Mouse (Mus musculus): Measurements from ENCODE around the gene Acad11. TPM values are rescaled to one million over a fixed set of nuclear protein-coding genes. Genes with fewer than 3 reads are reported as not detected.

Acad11 gene
- polyA plus RNA-seq, 1 experiment = 6.2 TPM

GRCm38 (mm10) chr9:104171651-104172050 is 108.5 kb downstream of the Acad11 start:
- no peaks in the 10 kb centered on the region for H3K79me2 ChIP-seq (ENCODE audit: control insufficient read depth, insufficient read depth)
- no peak overlapping the region for H3ac ChIP-seq (ENCODE audit: control insufficient read depth, insufficient read length)
- TF ChIP-seq TCF12 (IDR thresholded peaks at IDR 0.05; ENCODE audit: insufficient read depth, poor library complexity, severe bottlenecking) (no peak), MYOD1 (IDR thresholded peaks at IDR 0.05; ENCODE audit: control insufficient read depth in 1 of 3, insufficient read length in 2 of 3, low read depth in 2 of 3) (no peak), POLR2AphosphoS2 (IDR thresholded peaks at IDR 0.05; ENCODE audit: insufficient read length, low read depth) (no peak), REST (IDR thresholded peaks at IDR 0.05; ENCODE audit: insufficient read depth, insufficient read length) (no peak), CEBPB (IDR thresholded peaks at IDR 0.05; ENCODE audit: insufficient read depth, poor library complexity, severe bottlenecking) (no peak), MAX (IDR thresholded peaks at IDR 0.05; ENCODE audit: low read depth) (no peak), USF1 (IDR thresholded peaks at IDR 0.05; ENCODE audit: low read depth) (no peak), SRF (IDR thresholded peaks at IDR 0.05; ENCODE audit: control insufficient read depth, insufficient read length, low read depth) (no peak), TCF3 (IDR thresholded peaks at IDR 0.05; ENCODE audit: insufficient read length, low read depth) (no peak), MYOG (IDR thresholded peaks at IDR 0.05; ENCODE audit: control insufficient read depth in 1 of 3, insufficient read depth in 1 of 3, insufficient read length in 2 of 3, low read depth in 2 of 3) (no peak), E2F4 (IDR thresholded peaks at IDR 0.05; ENCODE audit: insufficient read depth) (no peak), POLR2A (IDR thresholded peaks at IDR 0.05; ENCODE audit: insufficient read length, low read depth) (no peak)
- H3K4me2 ChIP-seq (ENCODE audit: low read depth) = no peak overlapping the region
- peaks cover 45% of the 10 kb centered on the region for H3K36me3 ChIP-seq (ENCODE audit: control insufficient read depth, insufficient read depth)
- no peaks in the 10 kb centered on the region for H3K27me3 ChIP-seq (ENCODE audit: control insufficient read depth, insufficient read depth, insufficient read length)
- H3K4me3 ChIP-seq = no peak overlapping the region

- no peaks in the 10 kb centered on the region for H3K27me3 ChIP-seq (ENCODE audit: control insufficient read depth, insufficient read depth, insufficient read length)
- H3ac ChIP-seq (ENCODE audit: control insufficient read depth, insufficient read length) = no peak overlapping the region
- peaks cover 40% of the 10 kb centered on the region for H3K36me3 ChIP-seq (ENCODE audit: control insufficient read depth, insufficient read depth)
- H3K4me3 ChIP-seq = no peak overlapping the region
- no peak for TF ChIP-seq MYOG (IDR thresholded peaks at IDR 0.05; ENCODE audit: control insufficient read depth in 1 of 3, insufficient read depth in 1 of 3, insufficient read length in 2 of 3, low read depth in 2 of 3)
- no peak overlapping the region for H3K4me2 ChIP-seq (ENCODE audit: low read depth)
- no peaks in the 10 kb centered on the region for H3K79me2 ChIP-seq (ENCODE audit: control insufficient read depth, insufficient read depth)
Measured at GRCm38 (mm10) chr9:104172342-104172741, 109.2 kb downstream of the Acad11 start.

Other genes starting within 250 kb of the Acad11 start
- gene Nphp3, start 60.8 kb upstream of the Acad11 start, polyA plus RNA-seq (2012; fragmentation: generic; extraction: Trizol) = 1.1 TPM
- not detected for gene Gm28305, start 22.7 kb upstream of the Acad11 start, polyA plus RNA-seq (2012; fragmentation: generic; extraction: Trizol)
- 20.5 TPM for gene Uba5, start 243 bp upstream of the Acad11 start, polyA plus RNA-seq (2012; fragmentation: generic; extraction: Trizol)
- gene Ackr4, start 63.6 kb downstream of the Acad11 start, polyA plus RNA-seq (2012; fragmentation: generic; extraction: Trizol) = 0.11 TPM
- 14.1 TPM for gene Dnajc13, start 199.6 kb downstream of the Acad11 start, polyA plus RNA-seq (2012; fragmentation: generic; extraction: Trizol)